Mouse (Mus musculus) erythroblast, embryonic 14.5 days (primary cell): ENCODE measurements around the gene 1700003H04Rik.

ENCODE experiments used
- GATA1 ChIP-seq: IDR thresholded peaks from 2 replicates; pipeline ENCODE4 v1.6.1; 2012; ENCODE audit warnings: low read length, inconsistent platforms, mixed read lengths
- TAL1 ChIP-seq: IDR thresholded peaks from 3 replicates; pipeline ENCODE4 v1.6.1; 2012; ENCODE audit warnings: low read length, inconsistent platforms, mixed read lengths

DNA sequence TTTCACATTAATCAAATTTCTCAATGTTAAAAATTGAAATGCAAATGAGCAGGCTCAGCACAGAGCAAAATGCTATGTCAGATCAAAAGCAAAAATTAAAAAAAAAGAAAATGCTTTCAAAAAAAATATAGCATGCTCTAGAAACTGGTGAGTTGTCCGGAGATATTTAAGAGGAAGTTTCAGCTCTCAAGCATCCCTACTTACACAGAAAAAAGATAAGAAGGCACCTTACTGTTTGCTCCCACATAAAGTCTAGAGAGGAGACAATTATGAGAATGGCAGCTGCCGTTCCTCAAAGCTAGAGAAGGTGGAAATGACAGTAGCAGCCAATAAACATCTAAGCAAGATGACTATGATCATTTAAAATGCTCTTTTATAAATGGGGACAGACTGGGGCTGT lies 25.8 kb downstream of the 1700003H04Rik start:
- TF ChIP-seq TAL1: no peak
- TF ChIP-seq GATA1: no peak
